Mouse (Mus musculus) hindbrain, embryonic 10.5 days (tissue): ENCODE measurements at regions not wholly inside any gene's neighbourhood (a gene's known extent, or its start where the extent isn't known, plus 50 kb on each side); places are given as distances from the start of the nearest gene placed in this dataset.

Experiments used
- DNase-seq: peaks from one replicate; pipeline ENCODE4 v3.0.0-alpha.2; 2017; ENCODE audit warnings: low spot score
- H3K27ac ChIP-seq: fragments of 300-500 bp; sonication (generic); 2 replicates; pipeline ENCODE4 v1.5.1; 2016; ENCODE audit warnings: mild to moderate bottlenecking, moderate library complexity
- H3K27me3 ChIP-seq: fragments of 300-500 bp; sonication (generic); 2 replicates; pipeline ENCODE4 v1.6.1; 2016; ENCODE audit warnings: mild to moderate bottlenecking; ENCODE audit not compliant: poor library complexity, insufficient read depth, severe bottlenecking
- H3K36me3 ChIP-seq: fragments of 300-500 bp; sonication (generic); 2 replicates; pipeline ENCODE4 v1.6.1; 2016; ENCODE audit warnings: mild to moderate bottlenecking, moderate library complexity
- H3K4me1 ChIP-seq: fragments of 300-500 bp; sonication (generic); replicated peaks from 2 replicates; pipeline ENCODE4 v1.6.1; 2016; ENCODE audit warnings: mild to moderate bottlenecking
- H3K4me3 ChIP-seq: fragments of 300-500 bp; sonication (generic); 2 replicates; pipeline ENCODE4 v1.5.1; 2016; ENCODE audit warnings: mild to moderate bottlenecking, moderate library complexity
- H3K9me3 ChIP-seq: fragments of 300-500 bp; sonication (generic); 2 replicates; pipeline ENCODE4 v1.6.1; 2016; ENCODE audit warnings: mild to moderate bottlenecking, moderate library complexity
- WGBS: fragments of 180-500 bp; shearing (Covaris S2); methylation state at CpG from one replicate; pipeline ENCODE4 v1.1.7; 2016; 5-methylcytosine and 5-hydroxymethylcytosine counted together

DNA sequence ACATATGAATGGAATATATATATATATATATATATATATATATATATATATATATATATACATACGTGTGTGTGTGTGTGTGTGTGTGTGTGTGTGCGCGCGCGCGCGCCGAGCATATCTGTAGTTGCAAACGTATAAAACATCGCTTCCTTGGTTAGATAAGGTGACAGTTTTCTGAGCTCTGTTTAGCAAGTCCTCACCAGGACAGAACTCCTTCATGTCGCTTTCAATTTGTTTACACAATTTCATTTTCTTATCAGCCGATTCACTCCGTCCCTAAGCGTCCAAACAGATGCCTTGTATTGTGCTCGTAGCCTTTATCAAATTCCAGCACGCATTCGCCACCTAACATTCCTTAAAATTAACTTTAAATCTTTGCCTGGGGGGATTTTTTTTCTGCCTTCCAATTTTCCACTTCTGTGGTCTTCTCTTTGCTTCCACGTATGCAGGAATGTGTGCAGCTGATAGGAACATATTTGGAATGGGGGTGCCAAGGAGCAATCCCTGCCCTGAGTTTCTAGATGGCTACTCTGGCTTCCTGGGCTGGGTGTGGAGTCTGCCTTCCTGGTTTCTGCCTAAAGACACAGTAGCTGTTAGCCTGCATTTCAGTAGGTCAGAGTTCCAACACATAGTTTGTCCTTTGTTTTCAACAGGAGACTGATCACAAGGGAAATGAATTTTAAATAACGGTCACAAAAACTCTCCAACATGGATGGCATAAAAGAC lies 575.7 kb downstream of the Robo2 start:
- Histone ChIP-seq H3K36me3 (no peaks in the 10 kb centered on the region), H3K4me1 (no peaks in the 10 kb centered on the region), H3K27ac (no peak overlapping the region), H3K9me3 (peaks cover 3% of the 10 kb centered on the region; the same call in 1 of the 2 replicates), H3K27me3 (no peaks in the 10 kb centered on the region), H3K4me3 (no peak overlapping the region)
- 90% methylated on average over 19 of the region's 19 CpGs for WGBS
- no peak for DNase-seq

DNA sequence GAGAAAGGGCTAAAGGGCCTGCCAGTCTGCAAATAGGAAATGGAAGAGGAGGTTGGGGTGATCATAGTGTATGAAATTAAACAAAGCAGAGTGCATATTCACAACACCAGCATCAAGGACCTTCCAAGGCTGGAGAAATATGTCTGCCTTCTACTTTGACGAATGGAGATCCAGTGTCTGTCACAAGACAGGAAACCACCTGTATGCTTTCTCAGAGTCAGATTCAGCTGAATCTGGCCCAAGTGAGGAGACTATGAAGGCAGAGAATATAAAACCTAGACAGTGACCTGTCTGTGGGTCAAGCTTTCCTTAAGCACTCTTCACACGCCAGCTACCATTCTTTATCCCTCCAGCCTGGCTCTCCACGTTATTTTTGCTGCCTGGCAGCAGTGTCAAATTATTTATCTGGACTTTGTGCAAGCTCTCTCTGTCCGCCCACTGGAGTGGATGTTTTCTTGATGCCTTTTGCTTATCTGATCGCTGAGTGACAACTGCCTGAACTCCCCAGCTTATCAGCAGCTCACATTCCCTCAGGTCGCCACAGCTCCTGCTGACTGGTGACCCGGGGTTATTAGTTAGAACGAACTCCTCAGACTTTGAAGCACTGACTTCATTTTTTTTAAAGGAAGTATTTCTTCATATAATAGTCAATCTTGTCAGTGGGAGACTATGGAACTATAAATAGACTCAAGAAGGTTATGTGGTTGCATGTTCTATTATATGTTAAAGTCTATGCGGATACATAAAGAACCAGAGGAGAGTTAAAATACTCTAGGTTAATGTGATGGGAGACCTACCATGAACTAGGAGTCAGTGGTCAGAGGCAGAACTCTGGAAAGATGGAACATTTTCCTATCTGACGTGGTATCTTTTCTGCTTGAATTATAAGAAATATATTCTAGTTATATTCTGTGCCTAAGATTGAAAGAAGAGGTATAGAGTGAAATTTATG lies 590.0 kb downstream of the Robo2 start:
- 63% methylated on average over 10 of the region's 10 CpGs for WGBS
- H3K4me1 ChIP-seq: no peaks in the 10 kb centered on the region
- no peak overlapping the region for H3K4me3 ChIP-seq
- H3K9me3 ChIP-seq: no peaks in the 10 kb centered on the region
- H3K27me3 ChIP-seq: no peaks in the 10 kb centered on the region
- DNase-seq: no peak
- H3K36me3 ChIP-seq: no peaks in the 10 kb centered on the region
- H3K27ac ChIP-seq: no peak overlapping the region

DNA sequence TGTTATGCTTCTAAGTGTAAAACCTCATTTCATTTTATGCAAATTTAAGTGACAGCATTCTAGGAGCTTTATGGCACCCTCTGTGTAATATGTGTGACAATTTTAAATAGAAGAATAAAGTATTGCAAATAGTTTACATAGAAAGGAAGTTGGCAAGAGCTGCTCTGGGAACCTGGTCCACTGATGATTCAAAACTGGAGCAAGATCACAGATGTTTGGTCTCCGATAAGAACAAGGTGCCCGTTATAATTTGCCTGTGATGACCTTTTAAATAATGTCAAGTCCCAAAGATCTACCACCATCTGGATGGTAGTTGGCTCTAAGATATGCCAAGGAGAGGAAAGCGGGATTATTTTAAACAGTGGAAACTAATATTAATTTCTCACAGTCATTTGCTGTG lies 607.1 kb downstream of the Robo2 start:
- H3K4me1 ChIP-seq: no peaks in the 10 kb centered on the region
- no peaks in the 10 kb centered on the region for H3K9me3 ChIP-seq
- no peak for DNase-seq
- 97% methylated on average over 3 of the region's 3 CpGs for WGBS
- no peaks in the 10 kb centered on the region for H3K36me3 ChIP-seq
- H3K4me3 ChIP-seq: no peak overlapping the region
- no peaks in the 10 kb centered on the region for H3K27me3 ChIP-seq
- H3K27ac ChIP-seq: no peak overlapping the region

DNA sequence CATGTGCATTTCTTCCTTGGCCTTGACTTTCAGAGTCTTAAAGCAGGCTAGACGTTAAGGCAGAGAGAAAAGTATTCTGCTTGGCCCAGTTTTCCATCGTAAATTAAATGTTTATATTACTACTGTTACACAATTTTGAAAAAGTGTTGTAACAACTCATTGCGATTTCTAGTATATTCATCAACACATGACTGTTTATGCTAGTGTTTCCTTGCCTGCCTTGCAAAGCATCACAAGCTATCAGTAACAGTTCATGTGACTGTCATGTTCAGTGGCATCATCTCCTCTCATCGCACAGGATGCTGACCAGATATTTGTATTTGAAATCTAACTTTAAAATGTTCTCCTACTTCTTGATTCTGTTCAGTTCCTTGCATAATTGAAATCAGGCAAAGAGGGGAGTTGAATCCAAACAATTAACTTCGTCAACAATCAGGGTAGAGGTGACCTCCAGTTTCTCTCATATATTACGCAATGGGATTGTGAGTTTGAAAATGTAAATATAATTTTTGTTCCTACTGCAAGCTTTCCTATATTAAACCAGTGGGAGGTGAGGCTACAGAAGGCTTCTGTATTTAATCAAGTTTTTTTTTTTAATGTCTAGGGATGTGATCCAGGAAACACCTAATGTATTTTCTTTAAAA lies 615.0 kb downstream of the Robo2 start:
- no peak overlapping the region for H3K27ac ChIP-seq
- WGBS: 89% methylated on average over 6 of the region's 6 CpGs
- no peak for DNase-seq

DNA sequence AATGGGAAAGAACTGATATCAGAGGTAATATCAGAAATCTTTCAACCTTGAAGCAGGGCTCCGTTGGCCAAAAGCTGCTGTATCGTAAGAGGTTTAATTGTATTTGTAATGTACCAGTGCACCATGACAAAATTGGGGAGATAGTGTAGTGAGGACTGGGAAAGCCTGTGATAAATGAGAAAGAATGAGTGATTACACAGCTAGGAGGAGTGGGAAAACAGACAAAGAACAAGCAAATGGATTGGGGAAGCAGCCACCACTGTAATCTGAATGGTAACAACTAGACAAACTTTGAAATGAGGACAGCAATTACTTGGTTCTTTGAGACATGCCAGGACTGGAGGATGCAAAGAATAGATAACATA lies 626.6 kb downstream of the Robo2 start:
- 93% methylated on average over 2 of the region's 2 CpGs for WGBS
- H3K4me3 ChIP-seq: no peak overlapping the region
- no peak for DNase-seq
- H3K36me3 ChIP-seq: no peaks in the 10 kb centered on the region
- no peaks in the 10 kb centered on the region for H3K9me3 ChIP-seq
- no peaks in the 10 kb centered on the region; the same call in 1 of the 2 replicates for H3K4me1 ChIP-seq
- H3K27ac ChIP-seq: no peak overlapping the region
- H3K27me3 ChIP-seq: no peaks in the 10 kb centered on the region

More for the DNA sequence above, 615.0 kb downstream of the Robo2 start:
- no peaks in the 10 kb centered on the region for H3K27me3 ChIP-seq
- H3K36me3 ChIP-seq: no peaks in the 10 kb centered on the region
- no peaks in the 10 kb centered on the region for H3K4me1 ChIP-seq
- H3K4me3 ChIP-seq: no peak overlapping the region
- H3K9me3 ChIP-seq: no peaks in the 10 kb centered on the region

DNA sequence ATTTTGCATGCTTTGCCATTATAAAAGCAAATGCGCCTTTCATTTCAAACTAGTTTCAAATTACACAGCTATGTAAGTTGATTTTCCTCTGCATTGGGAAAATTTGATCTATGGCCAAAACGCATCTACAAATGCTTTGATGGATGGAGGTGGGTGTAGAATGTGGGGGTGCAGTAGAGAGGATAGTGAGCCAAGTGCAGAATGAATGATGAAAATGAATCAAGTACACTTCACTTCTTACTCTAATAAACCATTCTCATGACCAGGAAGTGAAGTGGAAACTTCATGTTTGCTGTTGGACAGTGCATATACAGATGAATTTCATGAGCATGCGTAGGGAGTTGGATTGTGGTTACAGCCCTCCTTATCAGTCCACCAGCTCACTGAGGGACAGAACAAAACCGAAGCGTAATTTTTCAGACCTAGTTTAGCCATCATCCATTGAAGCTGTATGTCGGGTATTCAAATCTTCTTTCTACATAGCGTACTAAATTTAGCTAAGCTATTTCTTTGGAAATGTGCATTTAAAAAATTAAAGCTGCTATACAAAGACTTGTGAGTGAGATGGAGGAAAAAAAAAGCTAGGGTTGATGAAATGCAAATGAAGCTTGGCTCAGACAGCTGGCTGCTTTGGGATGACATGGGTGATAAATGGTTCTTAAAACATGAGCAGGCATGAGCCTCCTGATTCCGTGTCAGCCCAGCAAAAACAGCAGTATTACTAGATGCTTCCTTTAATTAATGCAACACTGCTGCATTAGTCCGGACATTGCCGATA lies 627.1 kb downstream of the Robo2 start:
- no peak overlapping the region for H3K4me3 ChIP-seq
- no peak overlapping the region; the same call in 1 of the 2 replicates for H3K27ac ChIP-seq
- H3K27me3 ChIP-seq: no peaks in the 10 kb centered on the region
- H3K4me1 ChIP-seq: no peaks in the 10 kb centered on the region; the same call in 1 of the 2 replicates
- H3K36me3 ChIP-seq: no peaks in the 10 kb centered on the region
- no peaks in the 10 kb centered on the region for H3K9me3 ChIP-seq
- 89% methylated on average over 10 of the region's 10 CpGs for WGBS
- no peak for DNase-seq

DNA sequence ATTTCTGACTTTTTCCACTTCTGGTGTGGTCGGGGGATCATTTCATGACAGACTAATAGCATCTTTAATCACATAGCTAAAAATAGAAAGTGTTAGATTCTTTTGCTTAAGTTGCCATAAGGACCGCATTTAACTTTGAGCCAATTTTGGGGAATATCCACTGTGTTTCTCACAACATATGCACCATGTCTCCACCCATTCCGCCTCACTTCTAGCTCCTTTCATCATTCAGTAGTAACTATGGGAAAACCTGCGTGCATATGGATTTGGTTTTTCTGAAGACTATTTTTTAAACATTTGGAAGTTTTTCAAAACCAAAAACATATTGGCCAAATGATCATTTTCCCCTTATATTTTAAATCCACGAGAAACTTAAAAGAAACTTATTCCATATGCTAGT lies 639.2 kb downstream of the Robo2 start:
- DNase-seq: no peak
- 87% methylated on average over 5 of the region's 5 CpGs for WGBS
- Histone ChIP-seq H3K4me3 (no peak overlapping the region), H3K27ac (no peak overlapping the region), H3K9me3 (no peaks in the 10 kb centered on the region), H3K4me1 (no peaks in the 10 kb centered on the region), H3K36me3 (no peaks in the 10 kb centered on the region), H3K27me3 (no peaks in the 10 kb centered on the region)

DNA sequence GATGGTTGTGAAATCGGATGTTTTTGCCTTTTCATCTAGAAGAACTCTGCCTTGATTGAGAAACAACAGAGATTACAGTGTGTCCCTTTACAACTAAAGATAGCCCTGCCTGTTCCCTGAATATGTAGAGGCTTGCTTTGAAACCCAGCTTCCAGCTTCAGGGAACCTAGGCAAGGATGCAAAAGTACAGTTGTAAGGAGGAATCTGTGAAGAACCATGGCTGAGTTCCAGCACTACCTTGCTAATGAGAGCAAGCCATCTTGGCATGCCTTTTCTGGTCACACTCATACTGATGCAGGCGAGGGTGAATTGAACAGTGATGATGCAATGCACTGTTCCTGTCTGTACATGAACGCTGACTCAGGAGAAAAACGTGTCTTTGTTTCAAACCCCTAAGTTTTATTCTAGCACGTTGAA lies 641.2 kb downstream of the Robo2 start:
- no peaks in the 10 kb centered on the region for H3K36me3 ChIP-seq
- no peaks in the 10 kb centered on the region for H3K27me3 ChIP-seq
- no peaks in the 10 kb centered on the region for H3K4me1 ChIP-seq
- H3K4me3 ChIP-seq: no peak overlapping the region
- H3K27ac ChIP-seq: no peak overlapping the region
- WGBS: 76% methylated on average over 5 of the region's 5 CpGs
- no peaks in the 10 kb centered on the region for H3K9me3 ChIP-seq
- DNase-seq: no peak

DNA sequence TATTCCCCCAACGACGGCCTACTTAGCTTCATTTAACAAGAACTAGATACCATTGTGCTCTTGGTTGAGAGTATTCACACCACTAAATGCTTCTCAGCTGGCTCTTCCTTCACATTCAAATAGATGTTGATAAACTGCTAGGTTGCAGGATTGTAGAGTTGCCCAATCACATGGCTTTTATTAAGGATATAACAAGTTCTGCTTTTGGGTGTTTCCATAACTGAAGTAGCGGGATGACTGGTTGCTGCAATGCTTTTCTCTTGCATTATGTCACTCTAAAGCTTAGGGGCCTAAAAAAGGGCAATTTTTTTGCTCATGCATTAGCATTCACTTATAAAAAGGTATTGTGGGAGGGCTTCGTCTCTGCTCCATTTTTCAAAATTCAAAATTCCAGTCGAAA lies 641.9 kb downstream of the Robo2 start:
- no peak overlapping the region for H3K4me3 ChIP-seq
- H3K27me3 ChIP-seq: no peaks in the 10 kb centered on the region
- no peak overlapping the region for H3K27ac ChIP-seq
- 91% methylated on average over 5 of the region's 5 CpGs for whole genome bisulfite sequencing
- DNase-seq: no peak
- H3K36me3 ChIP-seq: no peaks in the 10 kb centered on the region
- H3K9me3 ChIP-seq: no peaks in the 10 kb centered on the region
- H3K4me1 ChIP-seq: no peaks in the 10 kb centered on the region

DNA sequence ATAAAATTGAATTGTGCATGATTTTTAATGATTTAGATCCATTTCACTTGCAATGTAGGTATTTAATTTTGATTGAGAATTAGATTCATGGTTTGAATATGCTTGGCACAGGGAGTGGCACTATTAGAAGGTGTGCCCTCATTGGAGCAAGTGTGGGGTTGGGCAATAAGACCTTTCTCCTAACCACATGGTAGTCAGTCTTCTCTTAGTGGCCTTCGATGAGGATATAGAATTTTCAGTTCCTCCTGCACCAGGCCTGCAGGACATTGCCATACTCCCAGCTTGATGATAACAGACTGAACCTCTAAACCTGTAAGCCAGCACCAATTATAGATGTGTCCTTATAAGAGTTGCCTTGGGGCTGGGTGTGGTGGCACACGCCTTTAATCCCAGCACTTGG lies 642.9 kb downstream of the Robo2 start:
- 91% methylated on average over 2 of the region's 2 CpGs for WGBS

DNA sequence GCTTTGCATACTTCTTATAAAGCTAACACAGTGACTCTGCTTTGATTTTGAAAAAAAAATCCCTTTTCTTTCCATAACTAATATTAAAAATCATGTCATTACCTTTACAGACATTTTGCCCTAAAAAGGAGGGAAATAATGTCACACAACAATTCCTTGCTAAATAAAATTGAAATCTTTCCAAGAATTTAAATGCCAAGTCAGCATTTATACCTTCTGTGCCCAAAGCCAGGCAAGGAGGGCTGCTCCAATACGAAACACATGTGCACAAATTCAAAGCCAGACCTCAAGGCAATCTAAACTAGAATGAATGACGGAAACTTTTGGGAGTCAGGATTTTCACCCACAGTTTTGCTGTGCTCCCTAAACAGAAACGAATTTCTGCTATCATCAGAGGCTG lies 646.4 kb downstream of the Robo2 start:
- H3K4me3 ChIP-seq: no peak overlapping the region
- DNase-seq: no peak
- no peaks in the 10 kb centered on the region for H3K4me1 ChIP-seq
- H3K36me3 ChIP-seq: no peaks in the 10 kb centered on the region
- H3K27me3 ChIP-seq: no peaks in the 10 kb centered on the region
- H3K9me3 ChIP-seq: no peaks in the 10 kb centered on the region
- no peak overlapping the region for H3K27ac ChIP-seq
- WGBS: 81% methylated on average over 3 of the region's 3 CpGs

More for the DNA sequence above, 642.9 kb downstream of the Robo2 start:
- H3K4me3 ChIP-seq: no peak overlapping the region
- H3K27ac ChIP-seq: no peak overlapping the region
- no peaks in the 10 kb centered on the region for H3K27me3 ChIP-seq
- H3K9me3 ChIP-seq: no peaks in the 10 kb centered on the region
- no peak for DNase-seq
- no peaks in the 10 kb centered on the region for H3K36me3 ChIP-seq
- H3K4me1 ChIP-seq: no peaks in the 10 kb centered on the region

DNA sequence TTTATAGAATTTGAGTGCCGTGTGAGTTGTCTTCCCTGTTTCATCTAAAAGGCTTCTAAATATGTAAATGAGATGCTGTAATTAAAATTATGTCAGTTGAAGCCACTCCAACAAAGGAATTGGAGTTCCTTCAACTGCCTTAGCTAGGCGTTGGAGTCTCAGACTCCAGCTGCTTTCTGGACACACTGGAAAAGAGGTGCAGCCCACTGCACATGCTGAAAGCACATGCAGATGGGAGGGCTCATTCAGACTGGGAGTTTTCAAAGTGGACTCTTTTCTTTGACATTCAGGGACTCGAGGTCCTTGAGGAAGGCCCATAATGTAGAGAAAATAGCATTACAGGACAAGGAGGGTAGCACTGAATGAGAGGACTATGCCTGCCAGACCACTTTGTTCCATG lies 650.7 kb downstream of the Robo2 start:
- Histone ChIP-seq H3K27ac (no peak overlapping the region), H3K4me3 (no peak overlapping the region), H3K36me3 (no peaks in the 10 kb centered on the region), H3K4me1 (no peaks in the 10 kb centered on the region), H3K9me3 (no peaks in the 10 kb centered on the region), H3K27me3 (no peaks in the 10 kb centered on the region)
- DNase-seq: no peak
- 60% methylated on average over 3 of the region's 3 CpGs for WGBS
